ENCODE assay signal across 18 mouse cellular contexts in genomic region chr13:15514082-15514481, GRCm38 (mm10). TPM values are rescaled to one million over a fixed set of nuclear protein-coding genes. Genes with fewer than 3 reads are reported as not detected.
DNase-seq lines count a peak whose midpoint lies in the region; ATAC-seq and TF ChIP-seq lines count a peak whose summit lies in the region.
"Had no signal": no experiment of that assay in that cellular context is flagged by ENCODE, and none has a peak within 500 bp of the region (broad histone marks: within the 10 kb centered on the region; RNA-seq: fewer than 3 reads in every experiment).

No protein-coding gene starts in this region.

- no peak overlapping the region for H3K4me2 ChIP-seq in lung, embryonic 14.5 days
- no peak overlapping the region for H3K4me2 ChIP-seq in embryonic facial prominence, embryonic 14.5 days (ENCODE audit: low read depth, low read length)
- H3K4me2 ChIP-seq in kidney, embryonic 16.5 days (replicated peaks; ENCODE audit: low read depth, low read length) = no peak overlapping the region
- H3K4me2 ChIP-seq: limb, embryonic 12.5 days; stomach, embryonic 15.5 days had no signal

- no peak overlapping the region for H3K9ac ChIP-seq in lung, embryonic 14.5 days
- H3K9ac ChIP-seq in embryonic facial prominence, embryonic 14.5 days (ENCODE audit: low read depth, low read length) = no peak overlapping the region
- no peak overlapping the region for H3K9ac ChIP-seq in kidney, embryonic 16.5 days (replicated peaks; ENCODE audit: low read length)
- H3K9ac ChIP-seq: limb, embryonic 12.5 days; liver, postnatal 0 days; stomach, embryonic 15.5 days had no signal

- DNase-seq in heart, adult 18-20 months = peak; percentile 13 to 15
- DNase-seq in heart, postnatal 25 days (ENCODE audit: low spot score) = no peak
- DNase-seq in lung, embryonic 14.5 days = peak; percentile 37
- DNase-seq in lung, postnatal 14 days = no peak
- DNase-seq in 3134 (ENCODE audit: extremely low read depth, insufficient read length, low spot score) (peak; percentile 39), MN1 (ENCODE audit: low spot score) (no peak)
- DNase-seq in embryonic facial prominence, embryonic 14.5 days (ENCODE audit: low spot score) = peak; percentile 32
- DNase-seq: adrenal gland, adult 8-10 months; cerebellum, adult 9-10 months; liver, postnatal 0 days; right cerebral cortex, postnatal 25 days; thymus, adult 2 months had no signal

- 51% methylated on average over 8 of the region's 8 CpGs for WGBS in lung, embryonic 14.5 days
- WGBS in embryonic facial prominence, embryonic 14.5 days = 60% methylated on average over 8 of the region's 8 CpGs
- WGBS in kidney, embryonic 16.5 days = 74% methylated on average over 8 of the region's 8 CpGs

- no peaks in the 10 kb centered on the region for H3K36me3 ChIP-seq in lung, embryonic 14.5 days (ENCODE audit: insufficient read depth)
- H3K36me3 ChIP-seq in embryonic facial prominence, embryonic 14.5 days (ENCODE audit: control insufficient read depth, insufficient read depth, low read length) = no peaks in the 10 kb centered on the region
- H3K36me3 ChIP-seq in kidney, embryonic 16.5 days (ENCODE audit: insufficient read depth, low read length) = no peaks in the 10 kb centered on the region
- H3K36me3 ChIP-seq: limb, embryonic 12.5 days; stomach, embryonic 15.5 days had no signal

- peaks cover 5% of the 10 kb centered on the region; the same call in 1 of the 2 replicates for H3K4me1 ChIP-seq in lung, embryonic 14.5 days (ENCODE audit: insufficient read depth)
- H3K4me1 ChIP-seq in embryonic facial prominence, embryonic 14.5 days (ENCODE audit: control insufficient read depth, insufficient read depth, low read length) = no peaks in the 10 kb centered on the region
- peaks cover 8% of the 10 kb centered on the region; the same call in 1 of the 2 replicates for H3K4me1 ChIP-seq in kidney, embryonic 16.5 days (ENCODE audit: insufficient read depth, low read length)

- no peak overlapping the region for H3K27ac ChIP-seq in lung, embryonic 14.5 days (ENCODE audit: low read depth)
- no peak overlapping the region for H3K27ac ChIP-seq in embryonic facial prominence, embryonic 14.5 days (replicated peaks; ENCODE audit: low read depth, low read length)
- no peak overlapping the region for H3K27ac ChIP-seq in kidney, embryonic 16.5 days (ENCODE audit: low read length)
- H3K27ac ChIP-seq: limb, embryonic 12.5 days; stomach, embryonic 15.5 days had no signal

- no peaks in the 10 kb centered on the region for H3K27me3 ChIP-seq in lung, embryonic 14.5 days (ENCODE audit: insufficient read depth, low read length)
- H3K27me3 ChIP-seq in embryonic facial prominence, embryonic 14.5 days (replicated peaks; ENCODE audit: control insufficient read depth, insufficient read depth, low read length) = no peaks in the 10 kb centered on the region
- no peaks in the 10 kb centered on the region for H3K27me3 ChIP-seq in kidney, embryonic 16.5 days (ENCODE audit: insufficient read depth, low read length)
- H3K27me3 ChIP-seq: limb, embryonic 12.5 days; stomach, embryonic 15.5 days had no signal

- no peak for TF ChIP-seq CTCF in lung, embryonic 14.5 days (IDR thresholded peaks at IDR 0.05; ENCODE audit: low read depth)

- H3K9me3 ChIP-seq in lung, embryonic 14.5 days (ENCODE audit: low read depth, low read length) = no peaks in the 10 kb centered on the region
- no peaks in the 10 kb centered on the region for H3K9me3 ChIP-seq in embryonic facial prominence, embryonic 14.5 days (ENCODE audit: control insufficient read depth, low read length)
- no peaks in the 10 kb centered on the region for H3K9me3 ChIP-seq in kidney, embryonic 16.5 days (ENCODE audit: low read length)
- H3K9me3 ChIP-seq: limb, embryonic 12.5 days; stomach, embryonic 15.5 days had no signal

- intact Hi-C loops in heart, postnatal 25 days (cut with DNase I) = no loop called here

- H3K4me3 ChIP-seq in lung, embryonic 14.5 days (ENCODE audit: low read depth, low read length) = no peak overlapping the region
- H3K4me3 ChIP-seq in embryonic facial prominence, embryonic 14.5 days (ENCODE audit: low read depth, low read length) = no peak overlapping the region
- no peak overlapping the region for H3K4me3 ChIP-seq in kidney, embryonic 16.5 days (ENCODE audit: low read length)
- H3K4me3 ChIP-seq: limb, embryonic 12.5 days; stomach, embryonic 15.5 days had no signal

- ATAC-seq in lung, embryonic 14.5 days (ENCODE audit: insufficient read depth) = peak; percentile 50; the same call in 1 of the 2 replicates
- ATAC-seq in embryonic facial prominence, embryonic 14.5 days (ENCODE audit: low read depth) = 0 out of 2 replicates have a peak, but pooled peaks have one; percentile 35
- no peak for ATAC-seq in kidney, embryonic 16.5 days (ENCODE audit: low FRiP score, low TSS enrichment)
- ATAC-seq: forebrain, embryonic 16.5 days; hindbrain, embryonic 16.5 days; intestine, embryonic 16.5 days; liver, postnatal 0 days had no signal

RNA-seq across cellular contexts. Expression of gene Gli3, which starts 51.0 kb away (rescaled TPM):
- total RNA-seq in heart, adult 18-20 months (2021) = 1 to 10 TPM; 1.3 to 2.6 TPM
- 1 to 10 TPM; 1.9 to 2.0 TPM for total RNA-seq in heart, postnatal 25 days (2021)
- polyA plus RNA-seq in lung, embryonic 14.5 days (2014; fragmentation: Nextera tagmentation; extraction: Ambion mirVana) = 27.5 and 30.6 TPM in 2 replicates
- polyA plus RNA-seq in embryonic facial prominence, embryonic 14.5 days (2014; fragmentation: Nextera tagmentation; extraction: Ambion mirVana) = 20.5 and 22.2 TPM in 2 replicates
- 11.6 and 12.5 TPM in 2 replicates for polyA plus RNA-seq in kidney, embryonic 16.5 days (2015; fragmentation: Nextera tagmentation; extraction: Ambion mirVana)

Comparison
In these comparisons a context has a peak if more than half of its experiments do, and no peak if none do; other contexts are left out.
1. DNase-seq: peak in heart, adult 18-20 months (2 of 2), lung, embryonic 14.5 days (single experiment), 3134 (single experiment) and embryonic facial prominence, embryonic 14.5 days (single experiment); none in heart, postnatal 25 days (single experiment), lung, postnatal 14 days (single experiment) and MN1 (single experiment).